Mouse (Mus musculus): ENCODE measurements around the gene Slk.

Slk gene

GRCm38 (mm10) chr19:47578581-47579224 is 775 bp upstream of the Slk start:
- peaks cover 8% of the 10 kb centered on the region for H3K27me3 ChIP-seq (ENCODE audit: insufficient read depth, low read length)
- TF ChIP-seq CTCF (conservative IDR thresholded peaks at IDR 0.05; ENCODE audit: low read length) = no peak
- no peak for TF ChIP-seq NANOG (IDR thresholded peaks at IDR 0.05; ENCODE audit: borderline replicate concordance, low read length)
- TF ChIP-seq POU5F1 (IDR thresholded peaks at IDR 0.05; ENCODE audit: borderline replicate concordance, low read length) = no peak
- H3K9me3 ChIP-seq (ENCODE audit: low read length) = no peaks in the 10 kb centered on the region
- H3K4me1 ChIP-seq (replicated peaks; ENCODE audit: low read depth, low read length) = peaks cover 28% of the 10 kb centered on the region
- H3K4me3 ChIP-seq (replicated peaks; ENCODE audit: low read length) = peak overlapping the region; percentile 87
- H3K36me3 ChIP-seq (ENCODE audit: insufficient read depth, low read length) = no peaks in the 10 kb centered on the region

GRCm38 (mm10) chr19:47579788-47580631 is 532 bp downstream of the Slk start:
- no peaks in the 10 kb centered on the region for H3K9me3 ChIP-seq (ENCODE audit: low read length)
- no peaks in the 10 kb centered on the region for H3K36me3 ChIP-seq (ENCODE audit: insufficient read depth, low read length)
- peaks cover 8% of the 10 kb centered on the region for H3K27me3 ChIP-seq (ENCODE audit: insufficient read depth, low read length)
- no peak for TF ChIP-seq POU5F1 (IDR thresholded peaks at IDR 0.05; ENCODE audit: borderline replicate concordance, low read length)
- no peak for TF ChIP-seq NANOG (IDR thresholded peaks at IDR 0.05; ENCODE audit: borderline replicate concordance, low read length)
- no peak for TF ChIP-seq CTCF (conservative IDR thresholded peaks at IDR 0.05; ENCODE audit: low read length)
- peak overlapping the region; percentile 87 for H3K4me3 ChIP-seq (replicated peaks; ENCODE audit: low read length)
- H3K4me1 ChIP-seq (replicated peaks; ENCODE audit: low read depth, low read length) = peaks cover 28% of the 10 kb centered on the region

- Histone ChIP-seq H3K9me3 (ENCODE audit: low read length) (no peaks in the 10 kb centered on the region), H3K27me3 (ENCODE audit: insufficient read depth, low read length) (peaks cover 6% of the 10 kb centered on the region; the same call in 1 of the 2 replicates), H3K36me3 (ENCODE audit: insufficient read depth, low read length) (no peaks in the 10 kb centered on the region), H3K4me3 (replicated peaks; ENCODE audit: low read length) (no peak overlapping the region), H3K4me1 (replicated peaks; ENCODE audit: low read depth, low read length) (peaks cover 12% of the 10 kb centered on the region)
- TF ChIP-seq CTCF (conservative IDR thresholded peaks at IDR 0.05; ENCODE audit: low read length) = no peak
Observed at GRCm38 (mm10) chr19:47585772-47586171, 6.3 kb downstream of the Slk start.

GRCm38 (mm10) chr19:47587009-47587408 is 7.5 kb downstream of the Slk start:
- Histone ChIP-seq H3K4me1 (replicated peaks; ENCODE audit: low read depth, low read length) (0 out of 2 replicates have a peak, but pooled peaks cover 3% of the 10 kb centered on the region), H3K36me3 (ENCODE audit: insufficient read depth, low read length) (no peaks in the 10 kb centered on the region)
- TF ChIP-seq CTCF (conservative IDR thresholded peaks at IDR 0.05; ENCODE audit: low read length) (no peak), NANOG (IDR thresholded peaks at IDR 0.05; ENCODE audit: borderline replicate concordance, low read length) (no peak), POU5F1 (IDR thresholded peaks at IDR 0.05; ENCODE audit: borderline replicate concordance, low read length) (no peak)

GRCm38 (mm10) chr19:47608513-47608912 is 29.0 kb downstream of the Slk start:
- H3K4me3 ChIP-seq (replicated peaks; ENCODE audit: low read length) = no peak overlapping the region
- peaks cover 4% of the 10 kb centered on the region; the same call in 1 of the 2 replicates for H3K36me3 ChIP-seq (ENCODE audit: insufficient read depth, low read length)
- H3K4me1 ChIP-seq (replicated peaks; ENCODE audit: low read depth, low read length) = no peaks in the 10 kb centered on the region
- no peaks in the 10 kb centered on the region for H3K9me3 ChIP-seq (ENCODE audit: low read length)
- no peak for TF ChIP-seq CTCF (conservative IDR thresholded peaks at IDR 0.05; ENCODE audit: low read length)
- no peak for TF ChIP-seq POU5F1 (IDR thresholded peaks at IDR 0.05; ENCODE audit: borderline replicate concordance, low read length)
- TF ChIP-seq NANOG (IDR thresholded peaks at IDR 0.05; ENCODE audit: borderline replicate concordance, low read length) = no peak
- no peaks in the 10 kb centered on the region for H3K27me3 ChIP-seq (ENCODE audit: insufficient read depth, low read length)

More at GRCm38 (mm10) chr19:47587009-47587408, 7.5 kb downstream of the Slk start:
- Histone ChIP-seq H3K9me3 (ENCODE audit: low read length) (no peaks in the 10 kb centered on the region), H3K27me3 (ENCODE audit: insufficient read depth, low read length) (no peaks in the 10 kb centered on the region), H3K4me3 (replicated peaks; ENCODE audit: low read length) (no peak overlapping the region)

GRCm38 (mm10) chr19:47613442-47613841 is 34.0 kb downstream of the Slk start:
- TF ChIP-seq NANOG (IDR thresholded peaks at IDR 0.05; ENCODE audit: borderline replicate concordance, low read length) (no peak), CTCF (conservative IDR thresholded peaks at IDR 0.05; ENCODE audit: low read length) (no peak), POU5F1 (IDR thresholded peaks at IDR 0.05; ENCODE audit: borderline replicate concordance, low read length) (no peak)
- no peak overlapping the region for H3K4me3 ChIP-seq (replicated peaks; ENCODE audit: low read length)
- H3K36me3 ChIP-seq (ENCODE audit: insufficient read depth, low read length) = peaks cover 9% of the 10 kb centered on the region; the same call in 1 of the 2 replicates
- no peaks in the 10 kb centered on the region for H3K4me1 ChIP-seq (replicated peaks; ENCODE audit: low read depth, low read length)
- H3K27me3 ChIP-seq (ENCODE audit: insufficient read depth, low read length) = no peaks in the 10 kb centered on the region
- H3K9me3 ChIP-seq (ENCODE audit: low read length) = no peaks in the 10 kb centered on the region

- TF ChIP-seq CTCF (conservative IDR thresholded peaks at IDR 0.05; ENCODE audit: low read length) = no peak
- no peak for TF ChIP-seq NANOG (IDR thresholded peaks at IDR 0.05; ENCODE audit: borderline replicate concordance, low read length)
- TF ChIP-seq POU5F1 (IDR thresholded peaks at IDR 0.05; ENCODE audit: borderline replicate concordance, low read length) = no peak
- H3K4me1 ChIP-seq (replicated peaks; ENCODE audit: low read depth, low read length) = peaks cover 8% of the 10 kb centered on the region
- H3K9me3 ChIP-seq (ENCODE audit: low read length) = no peaks in the 10 kb centered on the region
- H3K27me3 ChIP-seq (ENCODE audit: insufficient read depth, low read length) = no peaks in the 10 kb centered on the region
- no peak overlapping the region for H3K4me3 ChIP-seq (replicated peaks; ENCODE audit: low read length)
- peaks cover 50% of the 10 kb centered on the region for H3K36me3 ChIP-seq (ENCODE audit: insufficient read depth, low read length)
Observed at GRCm38 (mm10) chr19:47621478-47621877, 42.0 kb downstream of the Slk start.

GRCm38 (mm10) chr19:47624940-47625711 is 45.6 kb downstream of the Slk start:
- Histone ChIP-seq H3K27me3 (ENCODE audit: insufficient read depth, low read length) (no peaks in the 10 kb centered on the region), H3K4me3 (replicated peaks; ENCODE audit: low read length) (no peak overlapping the region), H3K9me3 (ENCODE audit: low read length) (no peaks in the 10 kb centered on the region), H3K36me3 (ENCODE audit: insufficient read depth, low read length) (peaks cover 44% of the 10 kb centered on the region), H3K4me1 (replicated peaks; ENCODE audit: low read depth, low read length) (peaks cover 14% of the 10 kb centered on the region)
- TF ChIP-seq NANOG (IDR thresholded peaks at IDR 0.05; ENCODE audit: borderline replicate concordance, low read length) (no peak), CTCF (conservative IDR thresholded peaks at IDR 0.05; ENCODE audit: low read length) (no peak), POU5F1 (IDR thresholded peaks at IDR 0.05; ENCODE audit: borderline replicate concordance, low read length) (no peak)

All from E14TG2a.4 (cell line).